Mouse (Mus musculus) forebrain, embryonic 14.5 days (tissue): Measurements from ENCODE around the gene 4930558K02Rik. TPM values are rescaled to one million over a fixed set of nuclear protein-coding genes. Genes with fewer than 3 reads are reported as not detected.

Experiments used
- ATAC-seq: fragments of 200-750 bp; cut with Nextera tagmentation; 2 replicates; pipeline ENCODE4 v1.8.0; 2017; ENCODE audit warnings: mild to moderate bottlenecking, moderate library complexity
- DNase-seq: peaks from one replicate; pipeline ENCODE4 v3.0.0-alpha.2; 2015; ENCODE audit warnings: low spot score
- H3K27ac ChIP-seq: fragments of 300-500 bp; sonication (generic); 2 replicates; pipeline ENCODE4 v1.5.1; 2014; ENCODE audit warnings: low read depth, mild to moderate bottlenecking, control low read depth, low read length, moderate library complexity
- H3K27me3 ChIP-seq: fragments of 300-500 bp; sonication (generic); replicated peaks from 2 replicates; pipeline ENCODE4 v1.6.1; 2014; ENCODE audit warnings: low read length, control low read depth, mixed read lengths; ENCODE audit not compliant: control insufficient read depth, insufficient read depth
- H3K36me3 ChIP-seq: fragments of 300-500 bp; sonication (generic); 2 replicates; pipeline ENCODE4 v1.6.1; 2014; ENCODE audit warnings: low read length, control low read depth; ENCODE audit not compliant: control insufficient read depth, insufficient read depth
- H3K4me1 ChIP-seq: fragments of 300-500 bp; sonication (generic); 2 replicates; pipeline ENCODE4 v1.6.1; 2014; ENCODE audit warnings: antibody characterized with exemption, low read length, control low read depth; ENCODE audit not compliant: control insufficient read depth, insufficient read depth
- H3K4me2 ChIP-seq: fragments of 300-500 bp; sonication (generic); 2 replicates; pipeline ENCODE4 v1.6.1; 2014; ENCODE audit warnings: mild to moderate bottlenecking, control low read depth, low read length
- H3K4me3 ChIP-seq: fragments of 300-500 bp; sonication (generic); 2 replicates; pipeline ENCODE4 v1.5.1; 2014; ENCODE audit warnings: low read depth, low read length, control low read depth
- H3K9ac ChIP-seq: fragments of 300-500 bp; sonication (generic); 2 replicates; pipeline ENCODE4 v1.6.1; 2014; ENCODE audit warnings: mild to moderate bottlenecking, low read length, control low read depth, moderate library complexity
- H3K9me3 ChIP-seq: fragments of 300-500 bp; sonication (generic); replicated peaks from 2 replicates; pipeline ENCODE4 v1.6.1; 2016; ENCODE audit warnings: low read length, control low read depth, mixed read lengths; ENCODE audit not compliant: control insufficient read depth
- WGBS: fragments of 180-500 bp; shearing (Covaris S2); extraction: QIAGEN DNeasy Blood & Tissue Kit; methylation state at CpG from one replicate; pipeline ENCODE4 v1.1.7; 2014; 5-methylcytosine and 5-hydroxymethylcytosine counted together
- polyA plus RNA-seq: library from polyadenylated mRNA; unstranded; fragments of >200 nt; fragmentation: Nextera tagmentation; extraction: Ambion mirVana; gene quantifications from 2 replicates; pipeline ENCODE4 v1.2.1, GENCODE M21; 2014

4930558K02Rik gene
- polyA plus RNA-seq, 1 experiment from 2014 or later: 0.18 TPM

- H3K9ac ChIP-seq: no peak overlapping the region
- no peak for ATAC-seq
- H3K4me1 ChIP-seq: no peaks in the 10 kb centered on the region
- DNase-seq: no peak
- H3K4me2 ChIP-seq: no peak overlapping the region
- WGBS: 83% methylated on average over 9 of the region's 9 CpGs
- no peaks in the 10 kb centered on the region for H3K36me3 ChIP-seq
- H3K27me3 ChIP-seq: no peaks in the 10 kb centered on the region
- no peak overlapping the region for H3K27ac ChIP-seq
- H3K4me3 ChIP-seq: no peak overlapping the region
- no peaks in the 10 kb centered on the region for H3K9me3 ChIP-seq
Measured at GRCm38 (mm10) chr1:161902692-161903452, 76.6 kb downstream of the 4930558K02Rik start.

- DNase-seq (no peak), ATAC-seq (no peak)
- H3K27me3 ChIP-seq: no peaks in the 10 kb centered on the region
- no peaks in the 10 kb centered on the region for H3K36me3 ChIP-seq
- WGBS: 49% methylated on average over 2 of the region's 2 CpGs
- H3K4me2 ChIP-seq: no peak overlapping the region
- no peak overlapping the region for H3K4me3 ChIP-seq
- no peaks in the 10 kb centered on the region for H3K9me3 ChIP-seq
- H3K9ac ChIP-seq: no peak overlapping the region
- H3K27ac ChIP-seq: no peak overlapping the region
- H3K4me1 ChIP-seq: no peaks in the 10 kb centered on the region
Measured at GRCm38 (mm10) chr1:161900129-161900528, 79.3 kb downstream of the 4930558K02Rik start.

GRCm38 (mm10) chr1:161897235-161897634 lies 82.2 kb downstream of the 4930558K02Rik start:
- no peak for DNase-seq
- no peak overlapping the region for H3K4me2 ChIP-seq
- H3K9ac ChIP-seq: no peak overlapping the region
- H3K4me1 ChIP-seq: no peaks in the 10 kb centered on the region
- 85% methylated on average over 8 of the region's 8 CpGs for WGBS
- no peak for ATAC-seq
- H3K27me3 ChIP-seq: no peaks in the 10 kb centered on the region
- no peaks in the 10 kb centered on the region for H3K9me3 ChIP-seq
- no peaks in the 10 kb centered on the region for H3K36me3 ChIP-seq
- no peak overlapping the region for H3K27ac ChIP-seq
- no peak overlapping the region for H3K4me3 ChIP-seq

GRCm38 (mm10) chr1:161896130-161896529 lies 83.3 kb downstream of the 4930558K02Rik start:
- no peak for ATAC-seq
- no peak overlapping the region for H3K4me3 ChIP-seq
- no peaks in the 10 kb centered on the region for H3K4me1 ChIP-seq
- H3K4me2 ChIP-seq: no peak overlapping the region
- no peaks in the 10 kb centered on the region for H3K27me3 ChIP-seq
- no peak overlapping the region for H3K9ac ChIP-seq
- H3K9me3 ChIP-seq: no peaks in the 10 kb centered on the region
- H3K36me3 ChIP-seq: no peaks in the 10 kb centered on the region
- WGBS: 82% methylated on average over 10 of the region's 10 CpGs
- H3K27ac ChIP-seq: no peak overlapping the region
- DNase-seq: no peak

GRCm38 (mm10) chr1:161895014-161895413 lies 84.4 kb downstream of the 4930558K02Rik start:
- no peak overlapping the region for H3K4me2 ChIP-seq
- no peak for DNase-seq
- no peaks in the 10 kb centered on the region for H3K27me3 ChIP-seq
- 93% methylated on average over 3 of the region's 3 CpGs for WGBS
- no peak for ATAC-seq
- H3K27ac ChIP-seq: no peak overlapping the region
- H3K9ac ChIP-seq: no peak overlapping the region
- no peak overlapping the region for H3K4me3 ChIP-seq
- H3K36me3 ChIP-seq: no peaks in the 10 kb centered on the region
- H3K4me1 ChIP-seq: no peaks in the 10 kb centered on the region
- no peaks in the 10 kb centered on the region for H3K9me3 ChIP-seq

- Histone ChIP-seq H3K4me1 (no peaks in the 10 kb centered on the region), H3K9ac (no peak overlapping the region), H3K36me3 (no peaks in the 10 kb centered on the region), H3K4me2 (no peak overlapping the region), H3K9me3 (no peaks in the 10 kb centered on the region), H3K27me3 (no peaks in the 10 kb centered on the region), H3K4me3 (no peak overlapping the region), H3K27ac (no peak overlapping the region)
- 80% methylated on average over 2 of the region's 2 CpGs for WGBS
- DNase-seq (no peak), ATAC-seq (no peak)
Measured at GRCm38 (mm10) chr1:161894553-161894952, 84.9 kb downstream of the 4930558K02Rik start.

GRCm38 (mm10) chr1:161894126-161894525 lies 85.3 kb downstream of the 4930558K02Rik start:
- Histone ChIP-seq H3K27ac (no peak overlapping the region), H3K4me2 (no peak overlapping the region), H3K9ac (no peak overlapping the region), H3K9me3 (no peaks in the 10 kb centered on the region), H3K4me1 (no peaks in the 10 kb centered on the region), H3K4me3 (no peak overlapping the region), H3K36me3 (no peaks in the 10 kb centered on the region), H3K27me3 (no peaks in the 10 kb centered on the region)
- 86% methylated on average over 2 of the region's 2 CpGs for WGBS
- DNase-seq (no peak), ATAC-seq (no peak)

Other genes starting within 250 kb of the 4930558K02Rik start
- 0.17 TPM in 1 of 2 replicates, not detected in the other for gene Fasl, start 191.1 kb downstream of the 4930558K02Rik start, polyA plus RNA-seq
- 22.6 and 27.5 TPM in 2 replicates for gene Suco, start 103.0 kb downstream of the 4930558K02Rik start, polyA plus RNA-seq
- 37.2 and 40.8 TPM in 2 replicates for gene Pigc, start 10.4 kb downstream of the 4930558K02Rik start, polyA plus RNA-seq